Mouse (Mus musculus) lung, adult 10 weeks (tissue): Measurements from ENCODE around the gene Gabrr1. TPM values are rescaled to one million over a fixed set of nuclear protein-coding genes. Genes with fewer than 3 reads are reported as not detected.

Experiments used
- polyA plus RNA-seq: library from polyadenylated mRNA; stranded (reverse); fragments of 350-450 nt; fragmentation: Illumina TruSeq; extraction: RNeasy Lipid Tissue Mini Kit (QIAGEN cat#74804); gene quantifications from one replicate; pipeline ENCODE4 v1.2.3, GENCODE M21; 2014; ENCODE audit warnings: low read depth, low replicate concordance; ENCODE audit not compliant: insufficient read depth

The Gabrr1 gene
- polyA plus RNA-seq, result not detected

DNA sequence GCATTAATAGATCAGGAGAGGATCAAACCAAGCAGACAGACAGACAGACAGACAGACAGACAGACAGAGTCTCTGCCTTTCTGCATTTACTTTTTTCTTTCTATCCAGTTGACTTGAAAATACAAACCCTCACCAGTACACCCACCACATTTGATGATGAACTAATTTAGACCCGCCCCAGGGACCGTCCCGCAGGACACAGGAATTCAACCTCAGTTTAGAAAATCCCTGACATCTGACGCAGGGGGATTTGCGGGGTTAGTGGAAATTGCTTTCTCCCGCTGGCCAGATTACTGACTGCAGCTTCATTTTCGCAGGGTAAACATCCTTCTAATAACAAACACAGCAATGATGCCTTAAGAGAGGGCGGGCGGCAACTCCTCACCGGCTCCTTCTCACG, at the start of gene Gabrr1:
Gene Gabrr1, plus strand, starts transcription at position 301 of the 400 bp plus-strand sequence.

DNA sequence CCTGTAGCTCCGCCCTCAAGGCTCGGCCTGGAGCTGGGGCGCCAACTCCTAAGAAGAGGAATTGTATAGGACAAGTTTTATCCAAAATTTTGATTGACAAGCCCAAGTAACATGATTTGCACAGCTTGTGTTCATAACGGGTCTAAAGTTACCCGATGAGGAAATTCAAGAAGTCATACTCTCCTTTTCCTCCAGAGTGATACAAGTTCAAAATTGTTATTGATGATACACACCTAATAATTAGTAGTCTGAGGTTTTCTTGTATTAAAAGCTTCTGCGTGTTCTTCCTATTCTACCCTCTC, 57.4 kb downstream of the Gabrr1 start, which contains the start of gene Pm20d2:
Gene Pm20d2, minus strand, starts transcription at position 3 of the 302 bp plus-strand sequence.

DNA sequence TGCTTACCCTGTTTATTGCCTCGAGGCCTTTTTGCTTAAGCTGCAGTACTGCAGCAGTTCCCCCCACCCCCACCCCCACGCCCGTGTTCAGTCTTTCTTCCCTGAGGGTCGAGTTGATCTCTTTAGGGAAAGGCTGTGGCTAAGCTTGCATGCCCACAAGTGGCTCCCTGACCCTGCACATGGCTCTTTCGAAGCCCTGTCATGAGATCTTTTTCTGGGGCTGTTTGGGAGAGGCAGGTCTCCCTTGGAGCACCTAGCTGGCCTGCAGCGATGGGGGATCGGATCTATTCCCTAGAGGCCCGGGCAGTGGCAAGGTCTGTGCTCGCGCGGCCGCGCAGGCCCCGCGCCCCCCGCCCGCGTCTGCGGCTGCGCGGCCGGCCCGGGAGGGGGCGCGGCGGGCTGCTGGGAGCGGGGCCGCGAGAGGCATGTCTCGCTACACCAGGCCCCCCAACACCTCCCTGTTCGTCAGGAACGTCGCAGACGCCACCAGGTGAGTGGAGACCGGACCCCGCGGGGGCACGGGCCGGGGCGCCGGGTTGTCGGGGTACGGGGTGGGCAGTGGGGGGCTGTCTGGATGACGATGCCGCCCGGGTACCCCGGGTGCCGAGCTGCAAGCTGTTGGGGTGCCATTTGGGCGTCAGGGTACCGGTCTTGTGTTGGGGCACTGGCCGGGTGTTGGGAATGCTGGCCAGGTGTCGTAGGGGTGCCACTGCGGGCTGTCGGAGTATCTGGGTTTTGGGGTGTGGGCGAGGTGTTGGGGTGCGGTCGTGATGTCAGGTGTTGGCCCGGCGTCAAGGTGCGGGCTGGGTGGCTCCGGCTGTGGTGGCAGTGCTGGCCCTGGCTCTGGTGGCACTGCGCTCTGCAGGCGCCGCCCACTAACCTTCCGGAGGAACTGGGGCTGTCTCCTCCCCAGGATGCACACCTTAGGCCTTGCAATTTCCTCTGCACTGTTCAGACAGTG, 76.8 kb downstream of the Gabrr1 start, which contains the start of gene Srsf12:
Gene Srsf12, plus strand, starts transcription at position 111 of the 961 bp plus-strand sequence.

Other genes with a start within 250 kb of the Gabrr1 start
- gene Ankrd6, start 181.7 kb upstream of the Gabrr1 start, polyA plus RNA-seq, result 0.56 TPM
- gene Rragd, start 149.5 kb upstream of the Gabrr1 start, polyA plus RNA-seq, result 3.8 TPM
- 22.8 TPM for gene Ube2j1, start 101.1 kb upstream of the Gabrr1 start, polyA plus RNA-seq
- 0.38 TPM for gene Gabrr2, start 69.5 kb upstream of the Gabrr1 start, polyA plus RNA-seq
- gene Pm20d2, start 57.2 kb downstream of the Gabrr1 start, polyA plus RNA-seq, result 0.43 TPM
- not detected for gene Srsf12, start 76.5 kb downstream of the Gabrr1 start, polyA plus RNA-seq
- 83.1 TPM for gene Pnrc1, start 157.6 kb downstream of the Gabrr1 start, polyA plus RNA-seq
- 5.8 TPM for gene Rngtt, start 177.8 kb downstream of the Gabrr1 start, polyA plus RNA-seq